Mouse (Mus musculus): ENCODE results near the gene Ankrd16. TPM values are rescaled to one million over a fixed set of nuclear protein-coding genes. Genes with fewer than 3 reads are reported as not detected.

The Ankrd16 gene
- total RNA-seq, 1 experiment, result 33.6 TPM

DNA sequence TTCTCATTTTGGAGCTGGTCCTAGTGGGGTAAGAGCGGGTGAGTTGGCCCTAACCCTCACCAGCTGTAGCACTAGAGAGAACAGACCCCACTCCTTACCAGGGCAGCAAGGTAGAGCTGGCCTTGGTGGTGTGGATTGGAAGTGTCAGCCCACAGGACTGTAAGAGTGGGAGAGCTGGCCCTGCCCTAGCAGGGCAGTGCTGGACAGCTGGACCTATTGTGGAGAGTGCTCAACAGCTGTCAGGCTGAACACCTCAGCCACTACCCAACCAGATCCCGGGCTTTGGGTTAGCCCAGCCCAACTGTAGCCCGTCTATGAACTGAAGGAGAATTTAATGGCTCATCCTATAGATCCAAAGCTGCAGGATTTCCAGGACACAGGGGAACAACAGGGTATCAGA is 38.9 kb upstream of the Ankrd16 start:
- Histone ChIP-seq H3K9ac (ENCODE audit: insufficient read depth, low read depth, low read length, poor library complexity, severe bottlenecking) (no peak overlapping the region), H3K36me3 (ENCODE audit: control insufficient read depth, insufficient read depth, low read length, poor library complexity, severe bottlenecking) (peaks cover 11% of the 10 kb centered on the region; the same call in 1 of the 2 replicates), H3K4me3 (ENCODE audit: insufficient read depth in 1 of 2, low read depth in 1 of 2, low read length in 2 of 2, poor library complexity in 1 of 2, severe bottlenecking in 1 of 2) (no peak overlapping the region), H3K27ac (ENCODE audit: insufficient read depth, low read depth, low read length, poor library complexity, severe bottlenecking) (no peak overlapping the region), H3K9me3 (ENCODE audit: control insufficient read depth, insufficient read depth, low read depth, low read length) (no peaks in the 10 kb centered on the region), H3K4me1 (ENCODE audit: control insufficient read depth in 2 of 2, insufficient read depth in 2 of 2, low read length in 2 of 2, poor library complexity in 1 of 2) (peaks cover 0 to 2% of the 10 kb centered on the region in 2 experiments; a peak in 1 of 4 replicates)
- TF ChIP-seq ZC3H11A (IDR thresholded peaks at IDR 0.05; ENCODE audit: borderline replicate concordance, low read depth, low read length), result no peak
- no peak for TF ChIP-seq CHD2 (IDR thresholded peaks at IDR 0.05; ENCODE audit: low read depth, low read length)
- in situ Hi-C loops (cut with MboI; ENCODE audit: low sequenced_read_pairs in 2 of 2, unreplicated experiment in 2 of 2), result no loop called here
- no peak for DNase-seq (ENCODE audit: low read depth, low spot score)

DNA sequence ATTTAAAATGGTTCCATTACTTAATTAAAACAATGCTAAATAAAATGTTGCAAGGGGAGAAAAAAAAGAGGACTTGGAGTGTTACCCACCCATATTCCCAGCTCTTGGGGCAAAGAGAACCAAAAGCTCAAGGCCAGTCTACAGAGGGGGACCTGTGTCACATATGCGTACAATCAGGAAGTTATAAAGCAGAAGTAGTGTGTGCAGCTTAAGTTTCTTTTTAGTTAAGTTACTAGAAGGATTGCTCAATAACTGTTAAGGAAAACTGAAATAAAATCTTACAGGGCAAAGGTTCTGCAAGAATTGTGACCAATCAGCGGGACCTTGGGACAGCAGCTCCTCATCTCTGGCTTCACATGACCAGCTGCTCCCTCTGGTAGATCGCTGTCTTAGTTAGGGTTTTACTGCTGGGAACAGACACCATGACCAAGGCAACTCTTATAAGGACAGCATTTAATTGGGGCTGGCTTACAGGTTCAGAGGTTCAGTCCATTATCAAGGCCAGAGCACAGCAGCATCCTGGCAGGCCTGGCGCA is 38.1 kb upstream of the Ankrd16 start:
- DNase-seq (ENCODE audit: low read depth, low spot score), result no peak
- H3K9me3 ChIP-seq (ENCODE audit: control insufficient read depth, insufficient read depth, low read depth, low read length), result no peaks in the 10 kb centered on the region
- no peak overlapping the region for H3K4me3 ChIP-seq (ENCODE audit: insufficient read depth in 1 of 2, low read depth in 1 of 2, low read length in 2 of 2, poor library complexity in 1 of 2, severe bottlenecking in 1 of 2)
- in situ Hi-C loops (cut with MboI; ENCODE audit: low sequenced_read_pairs in 2 of 2, unreplicated experiment in 2 of 2), result no loop called here
- H3K4me1 ChIP-seq (ENCODE audit: control insufficient read depth in 2 of 2, insufficient read depth in 2 of 2, low read length in 2 of 2, poor library complexity in 1 of 2), result peaks cover 0 to 2% of the 10 kb centered on the region in 2 experiments; a peak in 1 of 4 replicates
- peaks cover 14% of the 10 kb centered on the region; the same call in 1 of the 2 replicates for H3K36me3 ChIP-seq (ENCODE audit: control insufficient read depth, insufficient read depth, low read length, poor library complexity, severe bottlenecking)
- no peak overlapping the region for H3K9ac ChIP-seq (ENCODE audit: insufficient read depth, low read depth, low read length, poor library complexity, severe bottlenecking)
- no peak overlapping the region for H3K27ac ChIP-seq (ENCODE audit: insufficient read depth, low read depth, low read length, poor library complexity, severe bottlenecking)
- TF ChIP-seq MAFK (IDR thresholded peaks at IDR 0.05; ENCODE audit: insufficient read depth, low read depth, low read length) (no peak), HCFC1 (IDR thresholded peaks at IDR 0.05; ENCODE audit: borderline replicate concordance, insufficient read depth, low read length) (no peak), CHD2 (IDR thresholded peaks at IDR 0.05; ENCODE audit: low read depth, low read length) (no peak), ZC3H11A (IDR thresholded peaks at IDR 0.05; ENCODE audit: borderline replicate concordance, low read depth, low read length) (no peak), ZNF384 (IDR thresholded peaks at IDR 0.05; ENCODE audit: low read depth, low read length) (no peak)

DNA sequence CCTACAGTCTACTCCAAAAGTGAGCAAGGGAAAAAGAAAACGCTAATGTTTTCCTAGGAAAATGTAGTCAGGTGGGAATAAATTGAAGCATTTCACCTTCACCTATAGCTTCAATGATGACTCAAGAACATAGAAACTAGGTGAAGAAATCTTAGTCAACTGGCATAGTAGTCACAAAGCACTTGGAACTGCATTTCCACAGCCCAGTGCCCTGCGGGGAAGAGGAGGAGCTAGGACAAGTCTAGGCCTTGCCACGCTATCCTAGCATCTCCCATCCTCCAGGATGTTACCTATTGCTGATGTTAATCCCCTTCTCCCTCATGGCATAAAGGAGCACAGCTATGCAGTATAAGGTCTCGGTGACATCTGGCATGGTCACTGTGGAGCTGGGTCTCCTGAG is 15.1 kb upstream of the Ankrd16 start:
- Histone ChIP-seq H3K9ac (ENCODE audit: insufficient read depth, low read depth, low read length, poor library complexity, severe bottlenecking) (no peak overlapping the region), H3K36me3 (ENCODE audit: control insufficient read depth, insufficient read depth, low read length, poor library complexity, severe bottlenecking) (peaks cover 16% of the 10 kb centered on the region), H3K4me3 (ENCODE audit: insufficient read depth in 1 of 2, low read depth in 1 of 2, low read length in 2 of 2, poor library complexity in 1 of 2, severe bottlenecking in 1 of 2) (no peak overlapping the region), H3K27ac (ENCODE audit: insufficient read depth, low read depth, low read length, poor library complexity, severe bottlenecking) (no peak overlapping the region), H3K9me3 (ENCODE audit: control insufficient read depth, insufficient read depth, low read depth, low read length) (no peaks in the 10 kb centered on the region), H3K4me1 (ENCODE audit: control insufficient read depth in 2 of 2, insufficient read depth in 2 of 2, low read length in 2 of 2, poor library complexity in 1 of 2) (no peaks in the 10 kb centered on the region)
- in situ Hi-C loops (cut with MboI; ENCODE audit: low sequenced_read_pairs in 2 of 2, unreplicated experiment in 2 of 2), result no loop called here
- no peak for DNase-seq (ENCODE audit: low read depth, low spot score)
- TF ChIP-seq ZC3H11A (IDR thresholded peaks at IDR 0.05; ENCODE audit: borderline replicate concordance, low read depth, low read length) (no peak), CHD2 (IDR thresholded peaks at IDR 0.05; ENCODE audit: low read depth, low read length) (no peak), ZNF384 (IDR thresholded peaks at IDR 0.05; ENCODE audit: low read depth, low read length) (no peak), HCFC1 (IDR thresholded peaks at IDR 0.05; ENCODE audit: borderline replicate concordance, insufficient read depth, low read length) (no peak), MAFK (IDR thresholded peaks at IDR 0.05; ENCODE audit: insufficient read depth, low read depth, low read length) (no peak)

DNA sequence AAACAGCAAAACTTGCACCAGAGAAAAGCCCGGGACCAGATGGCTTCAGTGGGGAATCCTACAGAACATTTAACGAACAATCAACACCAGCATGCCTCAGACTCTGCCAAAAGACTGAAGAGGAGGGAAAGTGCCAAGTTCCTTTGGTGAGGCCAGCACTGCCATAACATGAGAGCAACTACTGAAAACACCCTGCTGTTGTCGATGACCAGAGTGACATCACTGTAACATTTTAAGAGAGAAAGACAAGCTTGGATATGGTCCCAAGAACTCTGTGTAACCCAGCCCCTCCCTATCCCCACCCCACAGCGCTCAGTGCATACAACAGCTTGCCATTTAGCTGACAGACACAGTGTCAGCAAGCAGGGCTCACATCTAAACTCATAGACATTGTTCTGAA is 12.0 kb upstream of the Ankrd16 start:
- Histone ChIP-seq H3K9ac (ENCODE audit: insufficient read depth, low read depth, low read length, poor library complexity, severe bottlenecking) (no peak overlapping the region), H3K9me3 (ENCODE audit: control insufficient read depth, insufficient read depth, low read depth, low read length) (no peaks in the 10 kb centered on the region), H3K36me3 (ENCODE audit: control insufficient read depth, insufficient read depth, low read length, poor library complexity, severe bottlenecking) (peaks cover 10% of the 10 kb centered on the region), H3K27ac (ENCODE audit: insufficient read depth, low read depth, low read length, poor library complexity, severe bottlenecking) (no peak overlapping the region), H3K4me1 (ENCODE audit: control insufficient read depth in 2 of 2, insufficient read depth in 2 of 2, low read length in 2 of 2, poor library complexity in 1 of 2) (no peaks in the 10 kb centered on the region), H3K4me3 (ENCODE audit: insufficient read depth in 1 of 2, low read depth in 1 of 2, low read length in 2 of 2, poor library complexity in 1 of 2, severe bottlenecking in 1 of 2) (no peak overlapping the region)
- DNase-seq (ENCODE audit: low read depth, low spot score), result no peak
- no peak for TF ChIP-seq ZNF384 (IDR thresholded peaks at IDR 0.05; ENCODE audit: low read depth, low read length)
- in situ Hi-C loops (cut with MboI; ENCODE audit: low sequenced_read_pairs in 2 of 2, unreplicated experiment in 2 of 2), result no loop called here

DNA sequence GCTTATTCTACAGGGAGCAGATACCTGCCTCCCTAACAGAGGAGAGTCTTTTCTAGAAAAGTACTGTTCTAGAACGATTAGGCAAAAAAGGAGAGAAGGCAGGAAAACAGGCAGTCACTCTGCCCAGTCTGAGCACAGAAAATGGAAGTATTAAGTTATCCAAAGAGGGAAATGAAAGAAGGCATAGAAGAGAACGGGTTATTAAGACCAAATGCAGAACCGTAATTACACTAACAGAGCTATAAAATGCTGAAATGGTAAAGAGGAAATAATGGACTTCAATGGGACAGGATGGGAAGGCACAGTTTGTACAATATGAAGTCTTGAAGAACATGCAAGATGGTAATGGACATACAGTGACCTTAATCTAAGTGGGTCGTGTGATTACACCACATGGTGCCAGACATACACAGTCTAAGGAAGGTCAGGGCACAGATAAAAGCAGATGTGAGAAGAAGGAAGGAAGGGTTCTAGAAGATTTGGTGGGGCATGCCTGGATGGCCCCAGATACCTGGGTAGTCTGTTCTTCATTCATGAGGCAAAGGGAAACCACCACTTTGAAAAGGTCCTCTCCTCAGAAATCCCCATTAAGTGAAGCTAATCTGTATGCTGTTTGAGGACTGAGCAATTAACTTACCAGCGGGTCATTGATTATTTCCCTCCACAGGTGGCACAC is 11.1 kb upstream of the Ankrd16 start:
- no peak overlapping the region for H3K9ac ChIP-seq (ENCODE audit: insufficient read depth, low read depth, low read length, poor library complexity, severe bottlenecking)
- H3K9me3 ChIP-seq (ENCODE audit: control insufficient read depth, insufficient read depth, low read depth, low read length), result no peaks in the 10 kb centered on the region
- DNase-seq (ENCODE audit: low read depth, low spot score), result no peak
- peaks cover 10% of the 10 kb centered on the region for H3K36me3 ChIP-seq (ENCODE audit: control insufficient read depth, insufficient read depth, low read length, poor library complexity, severe bottlenecking)
- no peaks in the 10 kb centered on the region for H3K4me1 ChIP-seq (ENCODE audit: control insufficient read depth in 2 of 2, insufficient read depth in 2 of 2, low read length in 2 of 2, poor library complexity in 1 of 2)
- TF ChIP-seq MAFK (IDR thresholded peaks at IDR 0.05; ENCODE audit: insufficient read depth, low read depth, low read length) (no peak), ZC3H11A (IDR thresholded peaks at IDR 0.05; ENCODE audit: borderline replicate concordance, low read depth, low read length) (no peak), HCFC1 (IDR thresholded peaks at IDR 0.05; ENCODE audit: borderline replicate concordance, insufficient read depth, low read length) (no peak), ZNF384 (IDR thresholded peaks at IDR 0.05; ENCODE audit: low read depth, low read length) (no peak), CHD2 (IDR thresholded peaks at IDR 0.05; ENCODE audit: low read depth, low read length) (no peak)
- in situ Hi-C loops (cut with MboI; ENCODE audit: low sequenced_read_pairs in 2 of 2, unreplicated experiment in 2 of 2), result no loop called here
- no peak overlapping the region for H3K27ac ChIP-seq (ENCODE audit: insufficient read depth, low read depth, low read length, poor library complexity, severe bottlenecking)
- no peak overlapping the region for H3K4me3 ChIP-seq (ENCODE audit: insufficient read depth in 1 of 2, low read depth in 1 of 2, low read length in 2 of 2, poor library complexity in 1 of 2, severe bottlenecking in 1 of 2)

All from ES-E14 (cell line).